Mouse (Mus musculus): ENCODE measurements at regions not wholly inside any gene's neighbourhood (a gene's known extent, or its start where the extent isn't known, plus 50 kb on each side); places are given as distances from the start of the nearest gene placed in this dataset.
A peak's percentile ranks its signal among the peaks of the same experiment; 100 is the strongest.

DNA sequence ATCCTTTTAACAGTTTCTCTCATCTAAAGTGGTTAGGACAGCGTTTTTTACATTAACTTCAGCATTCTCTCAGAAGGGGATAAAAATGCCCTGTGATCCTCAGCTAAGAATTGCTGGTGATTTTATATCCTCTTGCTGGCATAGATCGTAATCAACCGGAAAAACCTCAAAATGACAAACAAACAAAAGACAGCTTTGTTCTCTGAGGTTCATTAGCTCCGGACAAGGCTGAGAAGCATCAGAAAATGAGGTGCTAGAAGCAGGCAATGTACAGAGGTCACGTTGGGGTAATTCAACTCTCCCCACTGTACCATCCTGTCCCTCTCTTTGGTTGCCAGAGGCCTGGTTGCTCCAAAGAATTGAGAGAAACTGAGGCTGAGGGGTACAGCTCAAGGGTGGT lies 120.0 kb upstream of the Astn2 start:
- H3K4me1 ChIP-seq = no peaks in the 10 kb centered on the region
- no peaks in the 10 kb centered on the region for H3K27me3 ChIP-seq
- no peak for ATAC-seq (ENCODE audit: borderline replicate concordance, extremely low read depth, low FRiP score, low TSS enrichment)
- no peak overlapping the region for H3K9ac ChIP-seq
- no peak overlapping the region for H3K4me2 ChIP-seq
- no peak overlapping the region for H3K27ac ChIP-seq
- no peaks in the 10 kb centered on the region for H3K9me3 ChIP-seq
- no peaks in the 10 kb centered on the region for H3K36me3 ChIP-seq
- no peak overlapping the region for H3K4me3 ChIP-seq
- 46% methylated on average over 5 of the region's 5 CpGs for WGBS

DNA sequence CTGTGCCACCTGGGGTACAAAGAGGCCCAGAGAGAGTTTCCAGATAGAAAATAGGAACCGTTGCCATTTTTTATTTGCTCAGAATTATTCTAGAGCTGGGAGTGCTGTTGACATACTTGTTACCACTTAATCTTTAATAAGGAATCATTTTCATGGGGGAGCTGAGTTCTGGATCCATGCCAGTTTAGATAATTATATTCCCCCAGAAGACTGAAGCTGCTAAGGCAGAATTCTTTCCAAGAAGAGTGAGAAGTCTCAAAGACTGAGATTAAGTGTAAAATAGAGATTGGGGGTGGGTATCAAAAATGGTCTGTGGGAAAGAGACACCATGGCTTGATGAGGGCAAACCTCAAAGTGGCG lies 119.5 kb upstream of the Astn2 start:
- H3K27ac ChIP-seq = no peak overlapping the region
- no peaks in the 10 kb centered on the region for H3K27me3 ChIP-seq
- H3K4me1 ChIP-seq = no peaks in the 10 kb centered on the region
- H3K4me2 ChIP-seq = no peak overlapping the region
- no peak overlapping the region for H3K9ac ChIP-seq
- 45% methylated on average over 2 of the region's 2 CpGs for WGBS
- no peaks in the 10 kb centered on the region for H3K36me3 ChIP-seq
- no peaks in the 10 kb centered on the region for H3K9me3 ChIP-seq
- no peak for ATAC-seq (ENCODE audit: borderline replicate concordance, extremely low read depth, low FRiP score, low TSS enrichment)
- no peak overlapping the region for H3K4me3 ChIP-seq

DNA sequence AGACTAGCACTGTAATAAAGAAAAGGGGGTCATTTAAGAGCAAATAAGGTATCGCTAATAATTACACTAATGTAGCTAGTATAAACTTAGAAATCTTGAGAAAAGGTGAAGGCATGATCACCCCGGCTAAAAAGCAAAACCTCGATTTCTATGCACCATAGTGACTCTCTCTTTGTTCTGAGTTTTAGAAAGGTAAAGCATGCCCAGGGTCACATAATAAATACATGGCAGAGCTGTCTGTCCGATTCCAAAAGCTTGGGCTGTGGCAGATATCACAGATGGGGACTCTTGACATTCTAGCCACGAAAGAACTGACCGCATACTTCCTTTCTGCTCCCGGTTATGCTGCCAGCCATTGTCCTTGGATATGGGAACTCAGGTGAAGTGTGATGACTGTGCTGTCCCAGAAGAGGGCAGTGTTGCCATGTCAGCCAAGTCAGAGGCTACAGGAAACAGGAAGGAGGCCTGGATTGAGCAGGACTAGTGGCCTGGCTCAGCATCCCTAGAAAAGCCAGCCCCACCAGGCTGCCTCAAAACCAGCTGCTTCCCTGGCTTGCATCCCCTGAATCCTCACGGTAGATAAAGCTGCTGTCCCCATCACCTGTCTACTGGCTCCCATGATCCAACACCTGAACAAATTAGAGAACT lies 119.0 kb upstream of the Astn2 start:
- no peak overlapping the region for H3K27ac ChIP-seq
- no peak overlapping the region for H3K4me3 ChIP-seq
- 43% methylated on average over 8 of the region's 8 CpGs for WGBS
- H3K9ac ChIP-seq = no peak overlapping the region
- peak; percentile 23; the same call in 1 of the 2 replicates for ATAC-seq (ENCODE audit: borderline replicate concordance, extremely low read depth, low FRiP score, low TSS enrichment)
- H3K36me3 ChIP-seq = no peaks in the 10 kb centered on the region
- H3K27me3 ChIP-seq = no peaks in the 10 kb centered on the region
- H3K9me3 ChIP-seq = no peaks in the 10 kb centered on the region
- H3K4me2 ChIP-seq = no peak overlapping the region
- no peaks in the 10 kb centered on the region for H3K4me1 ChIP-seq

GRCm38 (mm10) chr4:66522097-66522809 lies 117.8 kb upstream of the Astn2 start:
- 64% methylated on average over 2 of the region's 2 CpGs for WGBS
- H3K4me2 ChIP-seq = no peak overlapping the region
- H3K27me3 ChIP-seq = no peaks in the 10 kb centered on the region

GRCm38 (mm10) chr4:66520796-66521195 lies 116.4 kb upstream of the Astn2 start:
- Histone ChIP-seq H3K9me3 (no peaks in the 10 kb centered on the region), H3K9ac (no peak overlapping the region), H3K4me1 (no peaks in the 10 kb centered on the region), H3K4me2 (no peak overlapping the region), H3K27me3 (no peaks in the 10 kb centered on the region), H3K27ac (no peak overlapping the region), H3K36me3 (no peaks in the 10 kb centered on the region), H3K4me3 (no peak overlapping the region)
- no peak for ATAC-seq (ENCODE audit: borderline replicate concordance, extremely low read depth, low FRiP score, low TSS enrichment)
- 67% methylated on average over 3 of the region's 3 CpGs for WGBS

More at GRCm38 (mm10) chr4:66522097-66522809, 117.8 kb upstream of the Astn2 start:
- Histone ChIP-seq H3K9me3 (no peaks in the 10 kb centered on the region), H3K27ac (no peak overlapping the region), H3K4me1 (no peaks in the 10 kb centered on the region), H3K4me3 (no peak overlapping the region), H3K9ac (no peak overlapping the region), H3K36me3 (no peaks in the 10 kb centered on the region)
- no peak for ATAC-seq (ENCODE audit: borderline replicate concordance, extremely low read depth, low FRiP score, low TSS enrichment)

DNA sequence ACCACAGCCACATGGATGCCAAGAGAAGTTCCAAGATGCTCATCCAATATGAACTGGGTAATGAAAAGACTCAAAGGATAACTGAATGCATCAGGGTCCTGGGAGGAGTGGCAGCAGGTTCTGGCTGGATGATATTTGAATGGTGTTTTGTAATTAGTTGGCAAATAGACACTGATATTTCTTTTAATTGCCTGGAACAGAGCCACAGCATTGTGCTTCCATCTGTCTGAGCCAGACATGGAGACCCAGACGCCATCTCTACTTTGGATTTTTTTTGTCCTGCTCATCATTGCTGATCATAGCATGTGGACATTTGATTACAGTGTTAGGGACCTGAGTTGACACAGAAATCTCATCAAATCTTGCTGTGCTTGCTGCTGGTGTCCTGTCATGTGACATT lies 111.4 kb upstream of the Astn2 start:
- H3K27me3 ChIP-seq = no peaks in the 10 kb centered on the region
- H3K27ac ChIP-seq = no peak overlapping the region
- H3K4me2 ChIP-seq = no peak overlapping the region
- no peaks in the 10 kb centered on the region for H3K9me3 ChIP-seq
- H3K36me3 ChIP-seq = no peaks in the 10 kb centered on the region
- no peaks in the 10 kb centered on the region for H3K4me1 ChIP-seq
- 78% methylated on average over 1 of the region's 1 CpGs for WGBS
- ATAC-seq (ENCODE audit: borderline replicate concordance, extremely low read depth, low FRiP score, low TSS enrichment) = no peak
- no peak overlapping the region for H3K9ac ChIP-seq
- H3K4me3 ChIP-seq = no peak overlapping the region

DNA sequence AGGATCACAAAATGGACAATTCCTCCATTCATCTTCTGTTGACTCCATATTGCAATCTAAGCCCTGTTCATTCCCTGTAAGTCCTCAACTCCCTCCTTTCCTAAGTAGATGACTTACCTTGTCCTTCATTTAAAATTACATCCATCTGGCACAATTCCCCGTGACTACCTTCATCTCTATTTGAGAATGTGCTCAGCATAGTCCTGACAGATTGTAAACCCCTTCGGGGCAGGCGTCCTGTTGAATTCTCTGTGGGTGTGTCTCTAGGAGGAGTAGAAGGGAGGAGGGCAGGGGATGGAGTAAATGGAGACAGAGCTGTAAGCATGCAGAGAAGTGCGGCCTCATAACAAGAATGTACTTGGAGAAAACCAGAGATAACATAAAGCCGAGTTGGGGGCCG lies 79.1 kb upstream of the Astn2 start:
- Histone ChIP-seq H3K4me2 (no peak overlapping the region), H3K27me3 (no peaks in the 10 kb centered on the region), H3K9me3 (no peaks in the 10 kb centered on the region), H3K9ac (no peak overlapping the region), H3K27ac (peak overlapping the region; percentile 59), H3K4me3 (no peak overlapping the region), H3K4me1 (no peaks in the 10 kb centered on the region), H3K36me3 (no peaks in the 10 kb centered on the region)
- WGBS = 72% methylated on average over 6 of the region's 6 CpGs
- ATAC-seq (ENCODE audit: borderline replicate concordance, extremely low read depth, low FRiP score, low TSS enrichment) = no peak

- ATAC-seq (ENCODE audit: borderline replicate concordance, extremely low read depth, low FRiP score, low TSS enrichment) = peak; percentile 95
- 24% methylated on average over 2 of the region's 2 CpGs for WGBS
Measured at GRCm38 (mm10) chr4:66482495-66483291, 78.3 kb upstream of the Astn2 start.

GRCm38 (mm10) chr4:66478601-66479217 lies 74.3 kb upstream of the Astn2 start:
- ATAC-seq (ENCODE audit: borderline replicate concordance, extremely low read depth, low FRiP score, low TSS enrichment) = no peak
- Histone ChIP-seq H3K4me2 (no peak overlapping the region), H3K4me1 (no peaks in the 10 kb centered on the region), H3K36me3 (no peaks in the 10 kb centered on the region), H3K27me3 (no peaks in the 10 kb centered on the region), H3K4me3 (no peak overlapping the region), H3K9ac (no peak overlapping the region), H3K27ac (no peak overlapping the region), H3K9me3 (no peaks in the 10 kb centered on the region)
- 64% methylated on average over 8 of the region's 8 CpGs for WGBS

More at GRCm38 (mm10) chr4:66482495-66483291, 78.3 kb upstream of the Astn2 start:
- H3K36me3 ChIP-seq = no peaks in the 10 kb centered on the region
- no peaks in the 10 kb centered on the region for H3K27me3 ChIP-seq
- H3K9me3 ChIP-seq = no peaks in the 10 kb centered on the region
- H3K4me3 ChIP-seq = no peak overlapping the region
- peak overlapping the region; percentile 59 for H3K27ac ChIP-seq
- H3K9ac ChIP-seq = no peak overlapping the region
- no peaks in the 10 kb centered on the region for H3K4me1 ChIP-seq
- H3K4me2 ChIP-seq = no peak overlapping the region

All from lung, embryonic 15.5 days (tissue).